Mouse (Mus musculus) cerebellum, adult 2 months (tissue): ENCODE data around the gene Hist1h4h.
"Not testable (repeated sequence)": the region's sequence is repeated elsewhere in the genome, so short reads cannot be mapped to it uniquely, and the experiment has no call there.

Source experiments
- CTCF ChIP-seq: fragments of 200-500 bp; IDR thresholded peaks from 2 replicates; pipeline ENCODE4 v1.5.1; 2011; ENCODE audit warnings: low read depth, mild to moderate bottlenecking, control low read depth, low read length, moderate library complexity, borderline replicate concordance; ENCODE audit not compliant: insufficient read depth
- POLR2A ChIP-seq: fragments of 200-500 bp; IDR thresholded peaks from 2 replicates; pipeline ENCODE4 v1.6.1; 2011; ENCODE audit warnings: low read length, control low read depth, borderline replicate concordance; ENCODE audit not compliant: insufficient read depth

DNA sequence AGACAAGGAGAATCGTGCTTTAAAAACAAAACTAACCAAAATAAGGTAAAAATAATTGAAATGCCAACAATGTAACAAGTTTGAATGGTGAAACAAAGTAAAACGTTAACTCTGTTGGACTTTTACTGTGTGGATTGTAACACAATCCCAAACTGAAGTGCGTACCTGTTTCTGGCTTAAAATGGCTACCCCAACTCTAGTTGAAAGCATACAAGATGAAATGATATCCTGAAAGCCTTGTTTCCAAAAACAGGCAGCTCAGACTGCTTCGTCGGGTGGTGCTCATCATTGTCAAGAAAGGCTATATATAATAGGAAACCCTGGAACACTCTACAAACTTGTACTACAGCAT lies 30.7 kb downstream of the Hist1h4h start:
- TF ChIP-seq POLR2A, CTCF: not testable (repeated sequence)
